Mouse (Mus musculus) central nervous system, embryonic 18 days (tissue): Measurements from ENCODE around the gene S1pr4. TPM values are rescaled to one million over a fixed set of nuclear protein-coding genes. Genes with fewer than 3 reads are reported as not detected.

Source experiments
- polyA plus RNA-seq: library from polyadenylated mRNA; depleted of rRNA; stranded (reverse); fragments of >200 nt; gene quantifications from 2 replicates; pipeline ENCODE4 v1.2.3, GENCODE M21; 2012; rRNA removed

The S1pr4 gene
- polyA plus RNA-seq = 0.23 and 0.24 TPM in 2 replicates

DNA sequence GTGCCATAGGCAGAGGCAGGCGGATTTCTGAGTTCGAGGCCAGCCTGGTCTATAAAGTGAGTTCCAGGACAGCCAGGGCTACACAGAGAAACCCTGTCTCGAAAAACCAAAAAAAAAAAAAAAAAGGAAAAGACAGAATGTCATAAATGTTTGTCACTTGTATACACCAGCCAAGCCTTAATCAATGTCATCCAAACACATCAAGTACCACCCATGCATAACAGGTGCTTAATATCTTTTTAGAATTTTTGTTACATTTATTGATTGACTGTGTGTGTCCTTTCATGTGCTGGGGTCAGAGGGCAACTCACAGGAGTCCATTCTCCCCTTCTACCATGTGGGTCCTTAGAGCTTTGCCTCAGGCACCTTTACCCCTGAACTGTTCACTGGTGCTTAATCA, at the start of gene S1pr4:
Gene S1pr4 (minus strand): TSS at position 101 of the 400 bp plus-strand sequence.

DNA sequence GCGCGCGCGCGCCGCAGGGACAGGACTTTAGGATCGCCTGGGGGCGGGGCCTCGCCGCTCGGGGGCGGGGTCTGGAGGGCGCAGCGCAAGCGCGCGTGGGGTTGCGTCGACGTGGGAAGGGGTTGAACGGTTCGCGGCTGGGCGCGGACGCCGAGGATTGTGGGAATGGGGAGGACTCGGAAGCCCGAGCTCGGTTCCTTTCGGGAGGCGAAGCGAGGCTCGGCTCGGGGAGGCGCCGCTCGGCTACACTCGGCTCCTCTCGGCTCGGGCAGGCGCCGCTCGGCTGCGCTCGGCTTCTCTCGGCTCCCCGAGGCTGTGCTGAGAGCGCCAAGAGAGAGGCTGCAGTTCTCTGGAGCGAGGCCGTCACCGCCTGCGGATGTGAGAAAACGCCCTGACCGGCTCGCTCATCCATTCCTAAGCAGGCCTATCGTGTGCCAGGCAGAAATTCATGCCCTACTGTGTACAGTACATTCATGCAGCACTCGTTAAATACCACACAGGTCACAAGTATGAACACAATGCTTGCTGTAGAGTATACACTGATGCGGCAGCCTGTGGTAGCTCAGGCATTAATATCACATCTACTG, 45.3 kb upstream of the S1pr4 start, which contains the start of gene Gna11:
Gene Gna11 (minus strand): TSS at position 30 of the 587 bp plus-strand sequence.

DNA sequence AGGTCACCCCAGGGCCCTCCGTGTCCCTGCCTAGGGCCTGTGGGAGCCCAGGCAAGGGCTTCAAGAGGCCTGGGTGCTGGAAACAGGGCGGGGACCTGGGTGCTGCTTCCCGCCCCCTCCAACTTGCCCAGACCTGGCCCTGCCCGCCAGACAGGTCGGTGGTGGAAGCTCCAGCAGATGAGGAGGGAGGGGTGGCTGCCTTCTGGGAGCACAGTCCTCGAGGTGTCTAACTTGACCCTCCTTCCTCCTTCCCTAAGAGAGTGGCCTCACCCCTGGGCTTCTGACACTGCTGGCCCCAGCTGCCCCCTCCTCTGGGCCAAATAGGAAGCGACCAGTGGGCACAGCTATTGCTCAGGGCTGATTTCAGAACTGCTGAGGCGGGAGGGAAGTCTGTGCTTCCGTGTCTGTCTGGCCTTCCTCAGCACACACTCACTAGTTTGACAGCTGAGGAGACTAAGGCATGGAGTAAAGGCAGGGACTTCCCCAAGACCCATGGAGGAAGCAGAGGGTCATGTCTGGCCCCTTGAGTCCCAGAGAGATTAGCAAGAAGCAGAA, 24.2 kb upstream of the S1pr4 start, which contains the start of gene Gna15:
Gene Gna15 (minus strand): TSS at position 175 of the 555 bp plus-strand sequence.

DNA sequence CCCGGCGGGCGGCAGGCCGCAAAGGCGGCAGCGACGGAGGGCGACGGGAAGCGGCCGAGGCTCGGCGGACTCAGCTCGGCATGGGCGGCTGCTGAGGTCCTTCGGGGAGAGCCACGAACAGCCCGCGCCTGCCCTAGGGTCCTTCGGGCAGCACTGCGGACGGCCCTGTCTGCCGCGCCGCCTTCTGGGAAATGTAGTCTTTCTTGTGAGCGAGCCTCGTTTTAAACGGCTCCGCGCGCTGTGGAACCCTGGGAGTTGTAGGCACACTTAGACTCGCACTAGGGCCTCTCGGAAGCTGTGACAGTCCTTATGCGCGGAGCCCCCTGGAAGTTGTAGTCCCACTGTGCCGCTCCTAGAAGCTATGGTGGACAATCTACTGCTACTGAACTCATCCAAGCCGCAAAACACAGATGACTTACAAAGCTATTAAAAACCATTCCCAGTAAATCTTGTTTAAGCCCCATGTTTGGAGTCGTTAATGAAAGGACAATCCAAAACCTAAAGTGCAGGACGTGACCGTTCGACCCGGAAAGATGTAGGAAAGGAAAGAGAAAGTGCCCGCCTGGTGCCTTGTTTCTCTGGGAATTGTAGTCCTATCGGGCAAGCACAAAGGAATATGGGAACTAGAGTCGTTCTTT, 3.5 kb downstream of the S1pr4 start, which contains the start of gene Ncln:
Gene Ncln (minus strand): TSS at position 129 of the 638 bp plus-strand sequence.

DNA sequence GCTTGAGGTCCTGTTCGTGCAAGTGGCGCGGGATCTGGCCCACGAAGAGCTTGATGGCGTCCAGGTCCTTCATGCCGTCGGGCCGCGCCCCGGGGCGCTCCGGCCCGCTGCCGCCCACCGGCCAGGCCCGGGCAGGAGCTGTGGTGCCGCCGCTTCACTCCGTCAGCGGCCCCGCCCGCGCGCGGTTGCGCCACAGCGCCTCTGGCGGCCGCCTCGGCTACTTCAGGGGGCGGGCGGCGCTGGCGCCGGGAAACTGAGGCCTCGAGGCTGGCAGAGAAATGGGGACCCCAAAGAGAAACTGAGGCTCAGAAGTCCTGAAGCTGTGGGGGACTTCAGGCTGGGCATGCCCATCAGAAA, 17.4 kb downstream of the S1pr4 start, which contains the start of gene Celf5:
Gene Celf5 (minus strand): TSS at position 177 of the 357 bp plus-strand sequence.

DNA sequence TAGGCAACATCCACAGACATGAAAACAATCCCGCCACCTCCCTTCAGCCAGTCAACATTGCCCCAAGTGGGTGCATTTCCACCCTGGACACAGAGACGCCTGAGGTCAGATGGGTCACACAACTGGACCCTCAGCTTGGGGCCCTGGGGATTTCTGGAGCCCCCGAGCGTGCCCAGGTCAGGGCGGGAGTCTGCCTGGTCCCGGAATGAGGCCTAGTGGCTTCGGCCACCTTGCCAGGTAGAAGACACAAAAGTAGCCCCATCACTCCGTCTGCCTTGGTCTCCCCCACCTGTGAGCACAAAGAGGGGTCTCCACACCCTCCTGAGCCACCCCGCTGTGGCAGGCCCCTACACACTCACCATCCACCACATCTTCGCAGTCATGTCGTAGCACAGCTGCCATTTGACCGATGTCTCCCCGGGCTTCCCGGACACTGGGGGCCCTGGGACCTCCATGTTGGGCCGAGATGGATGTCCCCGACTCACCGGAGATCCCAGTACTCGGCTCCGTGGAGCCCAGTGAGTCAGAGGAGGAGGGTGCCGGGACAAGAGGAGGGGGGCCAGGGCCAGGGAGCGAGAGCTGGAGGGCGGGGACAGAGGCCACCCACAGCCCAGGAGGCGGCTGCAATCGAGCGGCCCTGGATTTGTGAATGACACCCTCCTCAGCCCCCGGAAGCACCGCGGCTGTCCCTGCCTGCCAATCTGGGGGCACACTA, 44.6 kb downstream of the S1pr4 start, which contains the start of gene Nfic:
Gene Nfic (minus strand): TSS at position 455 of the 715 bp plus-strand sequence.

Other genes with a start within 250 kb of the S1pr4 start
- gene Matk, start 247.2 kb downstream of the S1pr4 start, polyA plus RNA-seq = 160 and 167 TPM in 2 replicates
- gene Mrpl54, start 233.2 kb downstream of the S1pr4 start, polyA plus RNA-seq = 61.6 and 82.0 TPM in 2 replicates
- gene Apba3, start 233.2 kb downstream of the S1pr4 start, polyA plus RNA-seq = 43.6 and 46.7 TPM in 2 replicates
- 4.7 and 5.7 TPM in 2 replicates for gene Tjp3, start 208.6 kb downstream of the S1pr4 start, polyA plus RNA-seq
- 209 and 257 TPM in 2 replicates for gene Pip5k1c, start 207.2 kb downstream of the S1pr4 start, polyA plus RNA-seq
- gene Cactin, start 179.0 kb downstream of the S1pr4 start, polyA plus RNA-seq = 31.3 and 32.6 TPM in 2 replicates
- 2.9 and 3.2 TPM in 2 replicates for gene Tbxa2r, start 171.4 kb downstream of the S1pr4 start, polyA plus RNA-seq
- 0.08 and 0.09 TPM in 2 replicates for gene Gipc3, start 156.9 kb downstream of the S1pr4 start, polyA plus RNA-seq
- gene Hmg20b, start 149.7 kb downstream of the S1pr4 start, polyA plus RNA-seq = 29.3 and 32.0 TPM in 2 replicates
- gene Mfsd12, start 142.6 kb downstream of the S1pr4 start, polyA plus RNA-seq = 17.9 and 18.2 TPM in 2 replicates
- gene 4930404N11Rik, start 134.3 kb downstream of the S1pr4 start, polyA plus RNA-seq = 0.48 TPM in 1 of 2 replicates, not detected in the other
- 138 and 139 TPM in 2 replicates for gene Fzr1, start 121.6 kb downstream of the S1pr4 start, polyA plus RNA-seq
- gene Dohh, start 115.7 kb downstream of the S1pr4 start, polyA plus RNA-seq = 66.2 and 66.7 TPM in 2 replicates
- gene Gm48551, start 115.7 kb downstream of the S1pr4 start, polyA plus RNA-seq = 6.6 and 8.8 TPM in 2 replicates
- gene Gm48552, start 111.1 kb downstream of the S1pr4 start, polyA plus RNA-seq = 7.0 and 10.1 TPM in 2 replicates
- 3.9 and 4.1 TPM in 2 replicates for gene Smim24, start 107.1 kb downstream of the S1pr4 start, polyA plus RNA-seq
- gene Nfic, start 44.5 kb downstream of the S1pr4 start, polyA plus RNA-seq = 8.6 and 8.9 TPM in 2 replicates
- 300 and 400 TPM in 2 replicates for gene Celf5, start 17.4 kb downstream of the S1pr4 start, polyA plus RNA-seq
- 141 and 144 TPM in 2 replicates for gene Ncln, start 3.7 kb downstream of the S1pr4 start, polyA plus RNA-seq
- 0.74 and 0.98 TPM in 2 replicates for gene Gna15, start 24.1 kb upstream of the S1pr4 start, polyA plus RNA-seq
- gene Gna11, start 45.1 kb upstream of the S1pr4 start, polyA plus RNA-seq = 115 and 121 TPM in 2 replicates
- 591 and 640 TPM in 2 replicates for gene Aes, start 59.4 kb upstream of the S1pr4 start, polyA plus RNA-seq
- 117 and 122 TPM in 2 replicates for gene Tle2, start 74.4 kb upstream of the S1pr4 start, polyA plus RNA-seq
- gene Tle6, start 100.9 kb upstream of the S1pr4 start, polyA plus RNA-seq = 9.6 and 12.3 TPM in 2 replicates
- gene BC025920, start 106.1 kb upstream of the S1pr4 start, polyA plus RNA-seq = 3.9 and 4.6 TPM in 2 replicates
- gene Sirt6, start 127.7 kb upstream of the S1pr4 start, polyA plus RNA-seq = 45.2 and 51.5 TPM in 2 replicates
- gene Ankrd24, start 128.4 kb upstream of the S1pr4 start, polyA plus RNA-seq = 121 and 135 TPM in 2 replicates
- gene Gm10778, start 148.9 kb upstream of the S1pr4 start, polyA plus RNA-seq = 3.8 and 4.0 TPM in 2 replicates
- 6.7 and 7.2 TPM in 2 replicates for gene Zfp433, start 204.7 kb upstream of the S1pr4 start, polyA plus RNA-seq